Mouse (Mus musculus): ENCODE data around the gene Exoc3l2. TPM values are rescaled to one million over a fixed set of nuclear protein-coding genes. Genes with fewer than 3 reads are reported as not detected.

Exoc3l2 gene
- polyA plus RNA-seq, 1 experiment = not detected

- Histone ChIP-seq H3K27me3 (ENCODE audit: control insufficient read depth, insufficient read depth, insufficient read length) (no peaks in the 10 kb centered on the region), H3ac (ENCODE audit: control insufficient read depth, insufficient read length) (no peak overlapping the region), H3K4me2 (ENCODE audit: low read depth) (no peak overlapping the region), H3K36me3 (ENCODE audit: control insufficient read depth, insufficient read depth) (no peaks in the 10 kb centered on the region), H3K79me2 (ENCODE audit: control insufficient read depth, insufficient read depth) (peaks cover 46% of the 10 kb centered on the region), H3K4me3 (no peak overlapping the region)
- TF ChIP-seq REST (IDR thresholded peaks at IDR 0.05; ENCODE audit: insufficient read depth, insufficient read length) = no peak
- no peak for TF ChIP-seq E2F4 (IDR thresholded peaks at IDR 0.05; ENCODE audit: insufficient read depth)
- TF ChIP-seq POLR2AphosphoS2 (IDR thresholded peaks at IDR 0.05; ENCODE audit: insufficient read length, low read depth) = no peak
- no peak for TF ChIP-seq POLR2A (IDR thresholded peaks at IDR 0.05; ENCODE audit: insufficient read length, low read depth)
- no peak for TF ChIP-seq CEBPB (IDR thresholded peaks at IDR 0.05; ENCODE audit: insufficient read depth, poor library complexity, severe bottlenecking)
- no peak for TF ChIP-seq TCF3 (IDR thresholded peaks at IDR 0.05; ENCODE audit: insufficient read length, low read depth)
- no peak for TF ChIP-seq MAX (IDR thresholded peaks at IDR 0.05; ENCODE audit: low read depth)
- TF ChIP-seq MYOD1 (IDR thresholded peaks at IDR 0.05; ENCODE audit: control insufficient read depth in 1 of 3, insufficient read length in 2 of 3, low read depth in 2 of 3) = no peak
- no peak for TF ChIP-seq MYOG (IDR thresholded peaks at IDR 0.05; ENCODE audit: control insufficient read depth in 1 of 3, insufficient read depth in 1 of 3, insufficient read length in 2 of 3, low read depth in 2 of 3)
- no peak for TF ChIP-seq USF1 (IDR thresholded peaks at IDR 0.05; ENCODE audit: low read depth)
- TF ChIP-seq SRF (IDR thresholded peaks at IDR 0.05; ENCODE audit: control insufficient read depth, insufficient read length, low read depth) = no peak
- no peak for TF ChIP-seq TCF12 (IDR thresholded peaks at IDR 0.05; ENCODE audit: insufficient read depth, poor library complexity, severe bottlenecking)
Measured at GRCm38 (mm10) chr7:19546007-19546406, 82.9 kb downstream of the Exoc3l2 start.

Other genes starting within 250 kb of the Exoc3l2 start
- 29.8 TPM for gene Opa3, start 235.0 kb upstream of the Exoc3l2 start, polyA plus RNA-seq (2012; fragmentation: generic; extraction: Trizol)
- gene Vasp, start 191.5 kb upstream of the Exoc3l2 start, polyA plus RNA-seq (2012; fragmentation: generic; extraction: Trizol) = 189 TPM
- gene Ppm1n, start 183.3 kb upstream of the Exoc3l2 start, polyA plus RNA-seq (2012; fragmentation: generic; extraction: Trizol) = 0.42 TPM
- gene Rtn2, start 180.7 kb upstream of the Exoc3l2 start, polyA plus RNA-seq (2012; fragmentation: generic; extraction: Trizol) = 340 TPM
- gene Fosb, start 153.3 kb upstream of the Exoc3l2 start, polyA plus RNA-seq (2012; fragmentation: generic; extraction: Trizol) = 0.82 TPM
- gene Ercc1, start 118.6 kb upstream of the Exoc3l2 start, polyA plus RNA-seq (2012; fragmentation: generic; extraction: Trizol) = 83.1 TPM
- gene Cd3eap, start 103.8 kb upstream of the Exoc3l2 start, polyA plus RNA-seq (2012; fragmentation: generic; extraction: Trizol) = 13.7 TPM
- 36.0 TPM for gene Ppp1r13l, start 103.6 kb upstream of the Exoc3l2 start, polyA plus RNA-seq (2012; fragmentation: generic; extraction: Trizol)
- gene Ercc2, start 81.3 kb upstream of the Exoc3l2 start, polyA plus RNA-seq (2012; fragmentation: generic; extraction: Trizol) = 11.5 TPM
- 3.5 TPM for gene Klc3, start 59.2 kb upstream of the Exoc3l2 start, polyA plus RNA-seq (2012; fragmentation: generic; extraction: Trizol)
- gene Ckm, start 58.6 kb upstream of the Exoc3l2 start, polyA plus RNA-seq (2012; fragmentation: generic; extraction: Trizol) = 1,561 TPM
- gene Mark4, start 4.5 kb upstream of the Exoc3l2 start, polyA plus RNA-seq (2012; fragmentation: generic; extraction: Trizol) = 18.2 TPM
- 7.8 TPM for gene Bloc1s3, start 45.0 kb downstream of the Exoc3l2 start, polyA plus RNA-seq (2012; fragmentation: generic; extraction: Trizol)
- gene Trappc6a, start 45.1 kb downstream of the Exoc3l2 start, polyA plus RNA-seq (2012; fragmentation: generic; extraction: Trizol) = 57.3 TPM
- 0.06 TPM for gene Nkpd1, start 54.5 kb downstream of the Exoc3l2 start, polyA plus RNA-seq (2012; fragmentation: generic; extraction: Trizol)
- gene Ppp1r37, start 99.7 kb downstream of the Exoc3l2 start, polyA plus RNA-seq (2012; fragmentation: generic; extraction: Trizol) = 48.4 TPM
- gene Zfp296, start 114.0 kb downstream of the Exoc3l2 start, polyA plus RNA-seq (2012; fragmentation: generic; extraction: Trizol) = 1.5 TPM
- 89.8 TPM for gene Gemin7, start 114.3 kb downstream of the Exoc3l2 start, polyA plus RNA-seq (2012; fragmentation: generic; extraction: Trizol)
- 14.8 TPM for gene Clasrp, start 141.2 kb downstream of the Exoc3l2 start, polyA plus RNA-seq (2012; fragmentation: generic; extraction: Trizol)
- 25.7 TPM for gene Relb, start 166.1 kb downstream of the Exoc3l2 start, polyA plus RNA-seq (2012; fragmentation: generic; extraction: Trizol)
- 126 TPM for gene Clptm1, start 201.7 kb downstream of the Exoc3l2 start, polyA plus RNA-seq (2012; fragmentation: generic; extraction: Trizol)
- gene Apoc2, start 214.6 kb downstream of the Exoc3l2 start, polyA plus RNA-seq (2012; fragmentation: generic; extraction: Trizol) = not detected
- gene Gm44805, start 218.1 kb downstream of the Exoc3l2 start, polyA plus RNA-seq (2012; fragmentation: generic; extraction: Trizol) = not detected
- gene Apoc4, start 218.1 kb downstream of the Exoc3l2 start, polyA plus RNA-seq (2012; fragmentation: generic; extraction: Trizol) = not detected
- not detected for gene Apoc1, start 229.3 kb downstream of the Exoc3l2 start, polyA plus RNA-seq (2012; fragmentation: generic; extraction: Trizol)
- 2.3 TPM for gene Apoe, start 235.9 kb downstream of the Exoc3l2 start, polyA plus RNA-seq (2012; fragmentation: generic; extraction: Trizol)

All from myocyte (in vitro differentiated cells).